Mouse (Mus musculus) retina, postnatal 1 day (tissue): ENCODE measurements around the gene Pex5l.

Experiments used
- DNase-seq: peaks from one replicate; pipeline ENCODE4 v3.0.0-alpha.2; 2012

The Pex5l gene

GRCm38 (mm10) chr3:32924168-32924567 lies 218.9 kb downstream of the Pex5l start:
- no peak for DNase-seq

GRCm38 (mm10) chr3:32910071-32910551 lies 232.9 kb downstream of the Pex5l start:
- no peak for DNase-seq

GRCm38 (mm10) chr3:32908400-32908799 lies 234.6 kb downstream of the Pex5l start:
- DNase-seq, result no peak

GRCm38 (mm10) chr3:32905850-32906779 lies 236.9 kb downstream of the Pex5l start:
- peak; percentile 26 for DNase-seq

- DNase-seq, result no peak
These were observed 238.4 kb downstream of the Pex5l start for GRCm38 (mm10) chr3:32904599-32904998.

- DNase-seq, result peak; percentile 72
These were observed 239.6 kb downstream of the Pex5l start for GRCm38 (mm10) chr3:32903462-32903861.
